Mouse (Mus musculus) testis, postnatal 14 days (tissue): ENCODE results near the gene Chst3.
"Not testable (repeated sequence)": the region's sequence is repeated elsewhere in the genome, so short reads cannot be mapped to it uniquely, and the experiment has no call there.

ENCODE experiments used
- DNase-seq: peaks from one replicate; pipeline ENCODE4 v3.0.0; 2021; ENCODE audit warnings: low spot score

The Chst3 gene

DNA sequence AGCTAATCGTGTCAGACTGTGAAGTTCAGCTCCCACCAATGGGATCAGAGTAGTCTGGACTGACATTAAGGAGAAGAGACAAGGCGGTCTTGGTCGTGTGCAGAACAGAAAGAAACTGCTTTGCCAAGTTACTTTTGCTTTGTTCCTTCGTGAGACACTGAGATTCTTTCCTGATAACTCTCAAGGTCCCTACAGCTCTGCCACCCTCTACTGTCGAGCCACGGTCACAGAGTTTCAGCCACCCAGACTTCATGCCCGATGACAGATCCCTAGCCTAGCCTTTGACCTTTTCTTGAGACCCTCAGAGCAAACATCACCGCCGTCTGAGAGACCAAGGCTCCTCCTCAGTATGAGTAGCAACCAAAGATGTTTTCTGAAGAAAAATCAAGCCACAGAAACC lies 14.9 kb upstream of the Chst3 start:
- DNase-seq, result no peak

DNA sequence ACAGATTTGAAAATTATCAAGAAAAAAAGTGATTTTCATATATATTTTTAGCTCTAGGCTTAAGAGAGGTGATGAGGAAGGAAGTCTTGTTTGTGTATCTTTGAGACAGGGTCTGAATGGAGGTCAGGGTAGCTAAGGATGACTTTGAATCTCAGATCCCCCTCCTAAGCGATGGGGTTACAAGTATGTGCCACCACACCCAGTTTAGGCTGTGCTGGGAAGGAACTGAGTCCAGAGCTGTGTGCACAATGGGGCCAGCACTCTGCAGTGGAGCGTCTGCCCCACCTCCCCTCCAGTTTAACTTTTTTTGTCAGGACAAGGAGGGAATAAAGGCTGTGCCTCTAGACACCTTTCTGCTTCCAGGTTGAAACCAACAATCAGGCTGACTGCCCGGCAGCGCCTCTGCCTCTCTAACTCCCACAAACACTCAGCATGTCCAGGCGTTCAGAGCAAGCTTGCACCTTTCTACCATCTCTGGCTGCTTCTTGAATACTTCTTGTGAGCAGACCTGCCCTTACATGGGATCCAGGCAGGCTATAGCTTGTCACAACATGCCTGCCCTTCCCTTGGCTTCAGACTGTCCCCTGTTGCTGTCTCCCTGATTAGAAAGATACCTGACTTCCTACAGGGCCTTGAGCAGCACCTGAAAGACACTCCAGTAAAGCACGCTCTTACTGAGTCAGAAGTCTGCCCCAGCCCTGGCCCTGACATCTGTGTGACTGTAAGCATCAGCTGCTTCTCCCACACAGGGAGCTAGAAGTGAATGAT lies 11.4 kb upstream of the Chst3 start:
- DNase-seq, result no peak

DNA sequence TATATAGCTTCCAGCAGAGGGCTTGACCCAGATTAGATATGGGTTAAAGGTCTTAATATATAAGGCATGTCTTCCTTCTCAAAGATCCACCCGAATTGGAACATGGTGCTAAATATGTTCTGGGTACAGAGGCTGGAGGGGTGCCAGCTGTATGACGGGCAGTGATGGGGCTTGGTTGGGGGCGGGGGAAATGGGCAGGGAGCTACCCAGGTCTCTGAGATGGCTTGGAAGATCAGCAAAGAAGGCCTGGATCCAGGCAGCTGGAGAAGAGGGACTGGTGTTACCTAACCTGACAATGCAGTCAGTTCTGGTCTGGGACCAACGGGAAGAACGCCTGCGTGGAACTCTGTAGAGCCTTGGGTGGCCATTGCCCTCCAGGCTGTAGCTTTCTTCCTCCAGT lies 10.1 kb upstream of the Chst3 start:
- DNase-seq, result no peak

DNA sequence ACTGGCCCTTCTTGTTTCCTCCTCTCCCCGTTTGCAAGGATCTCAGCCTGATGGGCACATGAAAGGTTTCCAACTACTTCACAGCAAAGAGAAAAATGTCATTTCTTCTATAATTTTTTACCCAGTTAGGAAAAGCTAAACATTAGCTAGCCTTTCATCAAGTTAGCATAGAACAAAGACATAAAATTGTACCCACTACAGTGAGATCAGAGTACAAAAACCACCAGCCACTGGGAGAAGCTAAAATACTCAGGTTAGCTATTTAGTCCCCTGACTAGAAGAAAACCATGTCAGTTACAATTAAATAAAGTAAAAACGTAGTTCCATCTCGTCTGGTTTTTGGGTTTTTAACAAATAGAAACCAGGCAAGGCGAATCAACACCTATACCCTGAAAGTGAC lies 8.6 kb upstream of the Chst3 start:
- DNase-seq, result no peak

DNA sequence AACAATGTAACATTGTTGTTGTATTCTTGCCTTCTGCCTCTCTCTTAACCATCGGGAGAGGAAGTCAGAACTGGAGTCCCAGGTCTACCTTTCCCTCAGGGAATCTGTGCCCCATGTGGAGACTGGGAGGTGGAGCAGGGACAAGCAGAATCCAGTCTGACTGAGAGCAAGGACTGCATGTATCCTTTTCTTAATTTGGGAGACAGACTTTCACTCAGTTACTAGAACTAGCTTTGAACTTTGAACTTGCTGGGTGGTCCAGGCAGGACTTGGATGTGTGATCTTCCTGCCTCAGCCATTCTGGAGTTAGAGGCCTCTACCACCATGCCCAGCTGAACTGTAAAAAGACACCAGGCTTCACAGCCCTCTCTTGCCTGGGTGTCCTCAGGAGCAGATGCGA lies 5.5 kb upstream of the Chst3 start:
- no peak for DNase-seq

DNA sequence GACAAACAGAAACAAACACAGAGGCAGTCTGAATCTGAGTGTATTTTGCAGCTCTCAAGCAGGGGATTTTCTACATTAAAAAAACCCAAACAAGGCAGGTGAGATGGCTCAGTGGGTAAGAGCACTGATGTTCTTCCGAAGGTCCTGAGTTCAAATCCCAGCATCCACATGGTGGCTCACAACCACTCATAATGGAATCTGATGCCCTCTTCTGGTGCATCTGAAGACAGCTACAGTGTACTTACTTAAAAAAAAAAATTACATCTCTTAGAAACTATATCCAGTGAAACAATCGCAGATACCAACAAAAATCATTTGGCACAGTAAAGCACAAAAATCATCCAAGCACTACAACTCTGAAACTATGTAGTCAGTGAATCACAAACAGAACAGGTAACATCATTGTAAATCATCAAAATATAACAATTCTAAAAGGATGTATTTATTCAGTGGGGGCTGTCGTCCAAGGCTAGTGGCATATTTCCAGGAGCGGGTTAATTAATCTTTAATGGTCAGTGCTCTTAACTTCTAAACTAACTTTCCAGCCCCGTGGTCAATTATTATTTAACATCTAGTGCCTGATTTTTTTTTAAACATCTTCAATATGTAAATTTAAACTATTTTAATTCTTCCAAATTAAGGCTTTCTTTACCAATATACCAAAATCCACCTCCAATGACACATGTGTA lies 2.7 kb upstream of the Chst3 start:
- not testable (repeated sequence) for DNase-seq

DNA sequence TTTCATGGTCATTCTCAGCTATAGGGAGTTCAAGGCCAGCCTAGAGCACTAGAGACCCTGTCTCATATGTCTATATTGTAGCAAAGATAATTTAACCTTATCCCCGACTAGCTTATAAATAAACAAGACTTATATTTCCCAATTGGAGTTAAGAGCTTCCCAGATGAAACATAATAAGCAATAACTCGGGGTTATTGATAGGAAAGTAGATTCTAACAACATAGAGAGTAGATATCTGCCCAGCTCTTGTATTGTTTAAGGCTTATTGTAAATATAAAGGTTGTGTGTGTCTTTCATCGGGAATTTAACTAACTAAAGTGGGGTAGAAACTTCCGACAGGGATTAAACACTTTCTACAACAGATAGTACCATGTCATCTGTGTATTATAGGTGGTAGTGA lies 1.5 kb upstream of the Chst3 start:
- no peak for DNase-seq

DNA sequence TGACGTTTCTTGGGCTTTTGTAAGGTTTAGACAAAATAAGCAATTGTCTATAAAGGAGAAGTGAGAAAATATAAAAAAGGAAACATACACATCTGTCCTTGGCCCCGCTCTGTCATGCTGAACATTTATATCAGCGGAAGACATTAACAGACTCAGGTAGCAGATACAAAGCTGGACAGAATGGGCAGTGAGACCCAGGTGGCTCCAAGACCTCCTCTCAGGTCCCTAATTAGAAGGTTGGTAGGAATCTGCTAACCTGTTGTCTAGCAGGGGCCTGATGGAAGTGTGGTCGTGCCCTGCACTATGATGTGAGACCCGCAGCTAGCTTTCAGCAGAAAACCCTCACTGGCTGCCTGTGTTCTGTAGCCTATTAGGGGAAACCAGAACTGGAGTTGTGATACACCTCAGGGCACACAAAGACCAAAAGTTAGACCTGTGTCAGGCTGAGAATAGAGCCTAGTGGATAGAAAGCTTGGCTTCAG lies 1.0 kb upstream of the Chst3 start:
- DNase-seq, result no peak

DNA sequence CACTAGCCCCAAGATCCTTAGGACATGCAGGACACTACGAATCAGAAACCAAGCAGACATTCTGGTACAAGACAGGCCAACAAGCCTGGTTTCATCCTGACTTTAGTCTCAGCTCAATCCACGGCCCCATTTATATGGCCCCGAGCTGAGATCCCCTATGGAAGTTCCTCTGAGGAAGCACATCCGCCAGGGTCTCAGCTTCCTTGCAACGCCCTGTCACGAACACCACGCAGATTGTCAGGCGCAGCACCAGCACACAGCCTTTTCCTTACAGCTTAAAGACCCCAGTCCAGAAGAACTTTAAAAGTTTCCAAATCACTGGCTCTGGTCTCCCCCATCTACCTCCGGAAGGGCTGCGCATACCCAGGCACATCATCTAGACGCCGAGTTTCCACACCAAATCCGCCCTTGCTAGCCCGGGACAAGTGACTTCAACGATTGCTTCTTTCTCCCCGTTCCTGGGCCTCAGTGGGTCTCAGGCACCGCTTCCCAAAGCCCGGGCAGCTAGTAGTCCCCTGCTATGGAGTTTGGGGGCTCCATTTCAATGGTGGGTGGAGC lies 948 bp downstream of the Chst3 start:
- DNase-seq, result no peak

DNA sequence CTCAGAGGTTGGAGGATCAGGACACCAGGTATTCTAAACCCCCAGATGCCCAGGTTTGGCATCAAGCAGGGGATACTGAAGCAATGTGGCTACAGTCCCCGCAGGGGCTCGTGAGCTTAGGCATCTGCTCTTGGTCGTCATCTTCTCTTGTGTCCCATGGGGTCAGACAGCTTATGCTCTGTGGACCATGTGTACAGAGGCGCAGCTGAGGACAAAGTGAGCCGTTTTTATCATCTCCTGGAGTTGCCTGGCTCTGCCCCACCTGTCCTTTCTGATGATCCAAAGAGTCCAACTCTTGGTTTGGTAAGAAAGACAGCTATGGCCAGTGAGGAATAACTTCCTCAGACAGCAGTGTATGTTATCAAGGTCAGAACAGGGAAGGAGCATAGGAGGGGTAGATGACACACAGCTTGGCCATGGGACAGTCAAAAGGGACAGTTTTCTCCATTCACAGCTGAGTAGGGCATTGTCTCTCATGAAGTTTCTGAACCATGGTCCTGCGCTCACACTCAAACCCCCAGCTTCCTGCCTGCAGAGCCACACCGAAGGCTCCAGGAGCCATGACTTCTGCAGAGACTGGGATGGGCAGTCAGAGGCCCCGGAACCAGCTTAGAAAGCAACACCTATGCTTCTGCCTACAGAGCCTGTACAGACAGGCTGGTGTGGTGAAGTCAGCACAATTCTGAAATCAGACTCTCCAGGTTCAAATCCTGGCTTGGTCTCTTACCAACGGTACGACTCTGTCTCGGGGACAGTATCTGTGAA lies 2.5 kb downstream of the Chst3 start:
- no peak for DNase-seq

DNA sequence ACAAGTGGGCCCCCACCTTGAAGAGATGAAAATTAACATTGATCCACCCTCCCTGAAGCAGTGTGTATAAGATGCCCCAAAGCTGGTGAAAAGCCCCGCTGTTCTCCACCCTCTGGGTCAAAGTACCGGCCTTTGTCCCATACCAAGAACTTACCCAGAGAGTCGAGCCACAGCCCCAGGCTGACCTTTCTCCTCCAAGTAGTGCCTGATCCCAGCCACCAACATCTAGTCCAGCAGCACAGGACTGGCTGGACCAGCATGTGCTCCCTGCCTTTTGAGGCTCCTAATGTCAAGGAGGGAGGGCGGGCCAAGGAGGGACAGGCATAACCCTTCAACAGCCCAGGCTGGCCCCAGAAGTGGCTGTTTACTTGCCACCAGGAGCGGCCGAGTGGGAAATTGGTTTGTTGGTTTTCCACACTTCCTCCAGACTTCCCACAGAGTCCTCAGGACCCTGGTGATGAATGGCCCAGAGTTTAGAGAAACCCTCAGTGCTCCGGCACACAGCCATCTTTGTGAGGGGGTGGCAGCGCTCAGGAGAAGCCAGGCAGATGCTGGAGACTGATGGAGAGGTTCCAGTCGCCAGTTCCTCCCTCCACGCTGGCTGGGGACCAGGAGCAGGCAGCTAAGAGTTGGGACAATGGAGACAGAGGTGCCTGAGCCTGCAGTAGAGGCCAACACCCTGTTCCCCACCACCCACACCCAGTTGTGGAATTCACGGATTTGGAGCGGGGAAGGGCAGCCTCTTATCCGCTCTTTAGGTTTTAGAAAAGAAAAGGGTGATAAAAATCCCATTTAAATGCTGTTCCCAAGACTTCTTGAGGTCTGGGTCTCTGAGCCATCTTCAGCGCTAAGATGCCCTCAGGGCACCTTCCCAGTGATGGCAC lies 3.7 kb downstream of the Chst3 start:
- no peak for DNase-seq

DNA sequence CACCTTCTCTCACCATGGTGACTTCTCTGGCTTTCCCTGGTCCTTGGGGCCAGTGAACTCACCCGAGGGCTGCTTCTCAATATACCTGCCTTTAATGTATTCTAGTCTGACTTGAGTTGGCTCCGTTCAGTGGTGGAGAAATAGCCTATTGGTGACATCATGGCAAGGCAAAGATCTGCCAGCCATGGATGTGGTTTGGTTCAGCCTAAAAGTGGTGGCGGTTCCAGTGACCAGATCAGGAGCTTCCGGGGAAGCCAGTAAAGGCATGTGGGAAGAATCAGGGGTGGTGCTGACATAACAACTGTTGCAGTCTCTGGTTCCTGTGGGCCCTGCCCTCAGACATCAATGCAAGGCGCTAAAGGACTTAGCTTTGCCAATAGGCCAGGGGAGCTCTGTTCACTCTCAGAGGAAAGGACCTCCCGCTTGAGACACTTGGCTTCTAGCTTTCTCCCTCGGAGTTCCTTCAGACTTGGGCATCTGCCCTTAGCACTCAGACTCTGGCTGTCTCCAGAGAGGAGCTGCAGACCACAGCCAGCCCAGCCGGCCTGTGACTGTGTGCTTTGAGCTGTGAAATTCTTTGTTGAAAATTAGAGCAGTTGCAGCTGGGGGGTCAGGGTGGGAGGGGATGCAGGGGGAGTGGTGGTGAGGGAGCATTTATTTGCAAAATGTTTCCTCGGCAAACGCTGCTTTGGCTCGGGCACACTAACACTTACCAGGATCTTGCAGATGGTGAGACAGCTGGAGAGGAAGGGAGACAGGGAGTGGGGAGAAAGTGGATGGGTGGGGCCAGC lies 6.3 kb downstream of the Chst3 start:
- no peak for DNase-seq

DNA sequence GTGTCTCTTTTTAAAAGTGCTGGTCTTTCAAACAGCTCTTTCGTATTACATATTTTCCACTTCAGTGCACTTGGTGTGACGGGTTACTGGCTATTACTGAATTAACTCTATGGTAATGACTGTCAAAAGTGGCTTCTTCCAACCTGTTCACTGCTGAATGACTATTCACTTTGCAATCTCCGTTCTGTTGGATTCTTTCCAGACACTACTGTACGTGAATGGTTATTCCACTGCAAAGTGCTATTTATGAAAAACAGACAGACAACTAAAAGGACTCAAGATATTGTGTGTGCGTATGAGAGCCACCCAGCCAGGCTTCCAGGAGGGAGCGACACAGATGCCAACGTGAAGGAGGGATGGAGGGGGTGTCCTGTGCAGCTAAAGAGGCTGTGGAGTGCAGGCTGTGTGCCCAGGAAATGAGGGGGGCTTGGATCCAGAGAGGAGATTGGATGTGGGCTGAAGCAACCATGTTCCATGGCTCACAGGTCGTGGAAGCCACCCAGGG lies 7.5 kb downstream of the Chst3 start:
- DNase-seq, result no peak

DNA sequence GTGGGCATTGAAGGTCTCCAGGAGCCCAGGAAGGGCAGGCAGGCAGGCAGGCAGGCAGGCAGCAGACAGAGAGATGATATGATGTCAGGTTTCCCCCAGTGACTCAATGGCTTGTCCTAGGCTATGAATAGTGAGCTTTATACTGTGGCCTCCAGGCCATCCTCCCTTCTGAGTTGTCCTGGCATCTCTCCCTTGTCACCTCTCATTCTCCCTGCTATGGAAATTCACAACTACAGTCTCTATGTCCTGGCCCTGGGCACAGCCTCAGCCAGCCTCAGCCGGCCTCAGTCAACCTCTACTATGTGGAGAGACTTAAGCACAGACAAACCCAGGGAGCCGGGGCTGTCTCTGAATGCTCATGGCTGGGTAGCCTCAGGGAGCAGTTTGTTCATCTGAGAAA lies 8.6 kb downstream of the Chst3 start:
- no peak for DNase-seq

DNA sequence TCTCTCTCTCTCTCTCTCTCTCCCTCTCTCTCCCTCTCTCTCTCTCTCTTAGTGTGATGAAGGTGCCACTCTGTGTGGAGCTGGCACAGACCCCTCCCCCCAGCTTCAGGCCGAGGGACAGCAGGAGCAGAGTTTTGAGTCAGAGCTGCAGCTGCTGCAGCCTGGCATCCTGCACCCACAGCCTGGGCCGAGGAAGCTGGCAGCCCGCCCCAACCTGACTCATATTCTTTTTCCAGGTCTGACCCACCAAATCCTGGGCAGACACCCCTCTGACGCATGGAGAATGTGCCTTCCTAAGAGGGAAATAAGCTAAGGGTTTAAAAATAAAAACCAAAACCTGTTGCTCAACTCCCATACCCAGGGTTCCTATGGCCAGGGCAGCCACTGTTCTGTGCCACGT lies 9.8 kb downstream of the Chst3 start:
- no peak for DNase-seq

DNA sequence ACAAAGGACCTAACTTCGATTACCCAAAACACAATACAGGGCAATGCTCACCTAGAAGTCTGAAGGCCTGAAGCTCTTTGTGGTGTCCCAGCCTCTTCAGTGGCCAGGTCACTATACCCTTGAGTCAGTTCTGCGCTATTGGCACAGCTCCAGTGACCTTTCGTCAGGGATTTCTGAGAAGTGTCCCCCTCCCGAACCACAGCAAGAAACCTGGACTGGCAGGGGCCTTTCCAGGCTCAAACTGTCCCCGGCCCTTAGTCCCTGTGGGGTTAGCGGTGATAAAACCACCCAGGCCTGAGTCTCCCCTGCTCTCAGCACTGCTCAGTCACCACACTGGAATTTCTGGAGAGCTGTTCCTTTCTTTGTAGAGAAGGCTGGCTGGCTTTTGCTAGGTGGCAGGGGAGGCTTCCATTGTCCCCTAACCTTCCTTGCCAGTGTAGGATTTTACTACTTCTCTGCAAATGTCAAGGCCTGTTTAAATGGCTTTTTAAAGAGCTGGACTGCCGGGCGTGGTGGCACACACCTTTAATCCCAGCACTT lies 11.8 kb downstream of the Chst3 start:
- DNase-seq, result no peak

DNA sequence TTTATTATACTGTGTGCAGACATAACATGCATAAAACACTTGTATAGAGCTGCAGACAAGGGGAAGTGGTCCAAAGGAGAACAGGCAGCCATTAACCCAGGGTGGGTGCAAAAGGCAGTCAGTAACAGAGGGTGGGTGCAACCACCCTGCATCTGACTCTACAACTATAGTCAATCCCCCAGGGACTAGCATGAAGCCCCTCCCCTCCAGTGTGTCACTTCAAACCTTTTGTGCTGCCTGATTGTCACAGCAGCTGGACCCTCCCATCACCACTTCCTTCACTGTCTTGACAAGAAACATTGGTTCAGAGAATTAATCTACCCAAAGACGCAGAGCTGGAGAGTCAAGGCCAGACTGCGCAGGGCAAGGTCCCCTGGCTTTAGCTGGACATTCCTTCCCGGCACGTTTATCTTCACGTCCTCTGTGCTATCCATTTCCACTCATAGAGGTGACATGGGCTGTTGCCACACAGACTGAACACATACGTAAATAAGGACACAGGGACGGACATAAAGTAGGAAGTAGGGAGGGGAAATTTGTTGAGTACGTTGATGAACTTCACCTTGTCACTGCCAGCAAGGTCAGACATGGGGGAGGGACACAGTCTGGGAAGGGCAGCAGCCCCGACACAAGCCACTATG lies 13.3 kb downstream of the Chst3 start:
- DNase-seq, result no peak

DNA sequence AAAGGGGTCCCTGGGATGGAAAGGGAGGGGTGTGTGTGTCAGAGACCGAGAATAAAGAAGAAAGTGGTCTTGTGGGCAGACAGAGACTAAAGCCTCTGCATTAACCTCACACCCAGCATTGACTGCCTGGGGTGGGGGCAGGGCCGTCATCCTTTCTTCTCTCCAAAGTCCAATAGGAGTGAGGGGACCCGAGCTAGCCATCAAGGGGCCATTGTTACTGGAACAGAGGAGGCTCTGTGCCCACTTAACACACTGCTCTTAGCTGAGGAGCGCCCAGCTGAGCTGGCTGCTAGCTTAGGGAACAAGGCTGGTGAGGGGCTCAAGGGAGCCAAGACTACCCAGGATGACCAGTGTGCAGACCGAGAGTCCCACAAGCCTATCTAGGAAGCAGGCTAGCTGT lies 16.3 kb downstream of the Chst3 start:
- DNase-seq, result no peak

DNA sequence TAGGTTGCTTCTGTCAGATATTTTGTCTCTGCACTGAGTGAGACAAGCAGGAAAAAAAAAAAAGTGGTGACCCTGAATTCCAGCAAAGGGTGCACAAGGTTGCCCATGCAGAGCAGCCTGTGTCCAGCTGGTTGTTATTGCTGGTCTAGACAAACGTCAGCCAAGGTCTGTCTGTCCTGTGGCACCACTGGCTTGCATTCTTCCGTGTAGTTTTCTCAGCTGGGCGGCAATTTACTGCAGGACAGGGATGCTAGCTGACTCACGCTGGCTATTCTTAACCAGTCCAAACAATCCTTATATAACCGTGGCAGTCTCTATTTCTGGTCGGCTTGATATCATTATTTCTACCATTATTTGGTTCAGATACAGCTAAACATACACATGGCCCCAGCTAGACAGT lies 18.1 kb downstream of the Chst3 start:
- DNase-seq, result no peak

DNA sequence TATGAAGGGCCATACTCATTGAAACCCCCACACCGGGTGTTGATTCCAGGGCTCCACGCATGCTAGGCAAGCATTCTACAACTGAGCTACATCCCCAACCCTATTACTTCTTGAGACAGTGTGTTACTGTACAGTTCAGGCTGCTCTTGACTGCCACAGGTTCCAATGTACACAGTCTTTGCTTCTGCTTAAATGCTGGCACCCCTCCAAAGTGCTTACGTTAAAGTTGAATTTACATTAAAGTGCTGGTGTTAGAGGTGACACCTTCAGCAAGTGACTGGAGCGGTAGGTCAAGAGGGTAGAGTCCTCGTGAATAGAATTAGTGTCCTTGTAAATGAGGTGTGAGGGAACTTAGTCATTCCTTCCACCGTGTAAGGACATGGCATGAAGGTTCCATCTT lies 19.7 kb downstream of the Chst3 start:
- no peak for DNase-seq
